Mouse (Mus musculus): Measurements from ENCODE around the gene Baz2b. TPM values are rescaled to one million over a fixed set of nuclear protein-coding genes. Genes with fewer than 3 reads are reported as not detected.

The Baz2b gene
- total and polyA plus RNA-seq, 2 experiments from 2014 or later = 72.3 to 89.3 TPM

DNA sequence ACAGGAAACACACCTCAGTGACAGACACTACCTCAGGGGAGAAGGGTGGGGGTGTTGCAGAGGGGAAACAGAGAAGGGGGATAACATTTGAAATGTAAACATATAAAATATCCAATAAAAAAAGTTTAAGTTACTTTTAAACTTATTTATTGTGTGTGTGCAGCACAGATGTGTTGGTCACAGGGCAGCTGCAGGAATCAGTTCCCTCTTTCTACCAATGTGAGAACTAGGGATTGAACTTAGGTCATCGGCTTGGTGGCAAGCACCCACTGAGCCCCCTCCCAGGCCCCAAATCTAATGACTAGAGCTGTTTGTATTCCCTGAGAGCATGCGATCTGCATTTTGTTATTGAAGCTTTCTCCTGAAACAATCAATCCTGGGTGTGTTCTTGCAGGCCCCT, 57.2 kb downstream of the Baz2b start:
- no peak for TF ChIP-seq CTCF (IDR thresholded peaks at IDR 0.05)
- ATAC-seq (ENCODE audit: low FRiP score) (no peak), DNase-seq (ENCODE audit: low spot score) (no peak)
- Histone ChIP-seq H3K36me3 (ENCODE audit: insufficient read depth, low read length) (no peaks in the 10 kb centered on the region), H3K4me3 (ENCODE audit: low read depth, low read length) (no peak overlapping the region), H3K4me1 (ENCODE audit: insufficient read depth, low read length) (no peaks in the 10 kb centered on the region), H3K4me2 (ENCODE audit: low read depth, low read length, poor library complexity, severe bottlenecking) (no peak overlapping the region), H3K9ac (replicated peaks; ENCODE audit: low read length, poor library complexity, severe bottlenecking) (no peak overlapping the region), H3K27ac (ENCODE audit: low read depth, low read length) (no peak overlapping the region), H3K27me3 (ENCODE audit: insufficient read depth, low read length) (no peaks in the 10 kb centered on the region), H3K9me3 (ENCODE audit: low read length) (no peaks in the 10 kb centered on the region)
- WGBS = 90% methylated on average over 2 of the region's 2 CpGs

DNA sequence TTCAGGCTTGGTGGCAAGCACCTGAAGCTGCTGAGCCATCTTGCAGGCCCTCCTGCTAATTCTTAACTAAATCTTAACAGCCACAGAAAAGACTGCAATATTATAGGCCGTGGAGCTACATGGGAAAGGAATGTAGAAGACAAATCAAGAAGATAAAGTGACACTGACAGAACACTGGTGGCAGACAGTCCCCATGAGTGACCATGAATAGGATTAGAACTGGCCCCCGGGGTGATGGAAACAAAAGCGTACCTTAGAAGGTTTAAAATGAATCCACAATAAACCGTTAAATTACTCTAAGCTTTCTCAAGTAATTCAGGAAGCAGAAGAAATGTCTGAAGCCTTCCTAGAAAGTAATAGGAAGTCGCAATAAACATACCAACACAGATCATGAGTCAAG, 61.0 kb downstream of the Baz2b start:
- 29% methylated on average over 5 of the region's 5 CpGs for WGBS
- H3K4me3 ChIP-seq (ENCODE audit: low read depth, low read length) = no peak overlapping the region
- no peak for TF ChIP-seq CTCF (IDR thresholded peaks at IDR 0.05)

GRCm38 (mm10) chr2:60147428-60147827, 62.2 kb downstream of the Baz2b start:
- no peak overlapping the region for H3K4me3 ChIP-seq (ENCODE audit: low read depth, low read length)
- no peak overlapping the region for H3K9ac ChIP-seq (replicated peaks; ENCODE audit: low read length, poor library complexity, severe bottlenecking)
- DNase-seq (ENCODE audit: low spot score) (no peak), ATAC-seq (ENCODE audit: low FRiP score) (no peak)
- no peaks in the 10 kb centered on the region for H3K4me1 ChIP-seq (ENCODE audit: insufficient read depth, low read length)
- H3K9me3 ChIP-seq (ENCODE audit: low read length) = no peaks in the 10 kb centered on the region
- TF ChIP-seq CTCF (IDR thresholded peaks at IDR 0.05) = peak; percentile 38
- WGBS = 58% methylated on average over 3 of the region's 3 CpGs
- H3K27ac ChIP-seq (ENCODE audit: low read depth, low read length) = no peak overlapping the region
- H3K27me3 ChIP-seq (ENCODE audit: insufficient read depth, low read length) = no peaks in the 10 kb centered on the region
- H3K4me2 ChIP-seq (ENCODE audit: low read depth, low read length, poor library complexity, severe bottlenecking) = no peak overlapping the region
- H3K36me3 ChIP-seq (ENCODE audit: insufficient read depth, low read length) = no peaks in the 10 kb centered on the region

More for the DNA sequence above, 61.0 kb downstream of the Baz2b start:
- DNase-seq (ENCODE audit: low spot score) (no peak), ATAC-seq (ENCODE audit: low FRiP score) (no peak)
- Histone ChIP-seq H3K36me3 (ENCODE audit: insufficient read depth, low read length) (no peaks in the 10 kb centered on the region), H3K9ac (replicated peaks; ENCODE audit: low read length, poor library complexity, severe bottlenecking) (no peak overlapping the region), H3K4me2 (ENCODE audit: low read depth, low read length, poor library complexity, severe bottlenecking) (no peak overlapping the region), H3K27ac (ENCODE audit: low read depth, low read length) (no peak overlapping the region), H3K4me1 (ENCODE audit: insufficient read depth, low read length) (no peaks in the 10 kb centered on the region), H3K9me3 (ENCODE audit: low read length) (no peaks in the 10 kb centered on the region), H3K27me3 (ENCODE audit: insufficient read depth, low read length) (no peaks in the 10 kb centered on the region)

DNA sequence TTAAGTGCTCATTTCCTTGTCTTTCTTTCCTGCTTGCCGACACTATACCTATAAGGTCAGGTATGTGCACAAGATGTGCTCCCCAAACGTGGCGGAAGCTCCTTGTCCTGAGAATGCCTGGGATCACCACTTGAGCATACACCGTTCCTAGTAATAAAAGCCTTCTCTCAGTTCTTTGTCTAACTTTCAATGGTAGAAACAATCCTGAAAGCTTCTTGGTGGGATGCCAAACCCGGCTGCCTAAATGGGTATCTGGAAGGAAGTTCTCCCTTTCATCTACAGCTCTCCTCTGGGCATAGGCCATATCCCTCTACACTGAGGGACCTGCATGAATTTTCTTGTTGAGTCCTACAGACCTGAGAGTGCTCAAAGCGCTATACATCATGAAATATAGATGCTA, 63.9 kb downstream of the Baz2b start:
- Histone ChIP-seq H3K4me1 (ENCODE audit: insufficient read depth, low read length) (no peaks in the 10 kb centered on the region), H3K36me3 (ENCODE audit: insufficient read depth, low read length) (no peaks in the 10 kb centered on the region), H3K9me3 (ENCODE audit: low read length) (no peaks in the 10 kb centered on the region), H3K27me3 (ENCODE audit: insufficient read depth, low read length) (no peaks in the 10 kb centered on the region), H3K4me2 (ENCODE audit: low read depth, low read length, poor library complexity, severe bottlenecking) (no peak overlapping the region), H3K9ac (replicated peaks; ENCODE audit: low read length, poor library complexity, severe bottlenecking) (no peak overlapping the region), H3K4me3 (ENCODE audit: low read depth, low read length) (no peak overlapping the region), H3K27ac (ENCODE audit: low read depth, low read length) (no peak overlapping the region)
- ATAC-seq (ENCODE audit: low FRiP score) (no peak), DNase-seq (ENCODE audit: low spot score) (no peak)
- 45% methylated on average over 6 of the region's 6 CpGs for WGBS
- no peak for TF ChIP-seq CTCF (IDR thresholded peaks at IDR 0.05)

DNA sequence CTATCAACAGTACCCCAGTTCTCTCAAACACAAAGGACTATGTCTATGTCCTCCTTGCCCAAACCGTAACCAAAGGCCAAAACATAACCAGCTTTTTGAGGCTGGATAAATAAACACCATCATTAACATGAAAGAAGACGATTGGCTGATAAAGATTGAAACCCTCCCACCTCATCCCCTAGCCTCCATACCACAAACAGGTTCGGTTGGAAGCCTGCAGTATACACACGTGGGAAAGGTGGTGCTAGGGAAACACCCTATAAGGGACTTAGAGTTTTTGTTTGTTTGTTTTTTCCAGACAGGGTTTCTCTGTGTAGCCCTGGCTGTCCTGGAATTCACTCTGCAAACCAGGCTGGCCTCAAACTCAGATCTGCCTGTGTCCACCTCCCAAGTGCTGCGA, 66.3 kb downstream of the Baz2b start:
- Histone ChIP-seq H3K36me3 (ENCODE audit: insufficient read depth, low read length) (no peaks in the 10 kb centered on the region), H3K4me3 (ENCODE audit: low read depth, low read length) (no peak overlapping the region), H3K4me1 (ENCODE audit: insufficient read depth, low read length) (no peaks in the 10 kb centered on the region), H3K9me3 (ENCODE audit: low read length) (no peaks in the 10 kb centered on the region), H3K9ac (replicated peaks; ENCODE audit: low read length, poor library complexity, severe bottlenecking) (no peak overlapping the region), H3K27me3 (ENCODE audit: insufficient read depth, low read length) (no peaks in the 10 kb centered on the region), H3K27ac (ENCODE audit: low read depth, low read length) (no peak overlapping the region), H3K4me2 (ENCODE audit: low read depth, low read length, poor library complexity, severe bottlenecking) (no peak overlapping the region)
- TF ChIP-seq CTCF (IDR thresholded peaks at IDR 0.05) = no peak
- no peak for ATAC-seq (ENCODE audit: low FRiP score)
- no peak for DNase-seq (ENCODE audit: low spot score)
- 66% methylated on average over 5 of the region's 5 CpGs for WGBS

DNA sequence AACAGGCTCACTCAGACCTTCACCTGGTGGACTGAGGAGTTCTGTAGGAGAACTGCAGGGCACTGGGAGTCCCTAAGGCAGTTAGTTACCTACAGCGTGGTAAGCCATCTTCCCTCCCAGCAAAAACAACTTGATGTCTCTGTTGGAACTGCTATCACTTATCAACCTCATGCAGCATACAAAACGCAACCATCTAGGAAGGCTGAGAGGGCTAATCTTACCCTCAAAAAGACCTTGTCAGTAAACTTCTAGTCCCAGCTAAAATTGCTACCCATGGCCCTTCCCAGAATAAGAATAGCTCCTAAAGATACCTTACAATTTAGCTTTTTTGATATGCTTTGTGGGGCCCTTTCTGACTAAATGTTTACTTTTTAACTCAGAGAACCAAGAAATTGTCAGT, 67.4 kb downstream of the Baz2b start:
- Histone ChIP-seq H3K9ac (replicated peaks; ENCODE audit: low read length, poor library complexity, severe bottlenecking) (no peak overlapping the region), H3K27me3 (ENCODE audit: insufficient read depth, low read length) (no peaks in the 10 kb centered on the region), H3K4me3 (ENCODE audit: low read depth, low read length) (no peak overlapping the region), H3K4me1 (ENCODE audit: insufficient read depth, low read length) (no peaks in the 10 kb centered on the region), H3K36me3 (ENCODE audit: insufficient read depth, low read length) (no peaks in the 10 kb centered on the region), H3K9me3 (ENCODE audit: low read length) (no peaks in the 10 kb centered on the region), H3K4me2 (ENCODE audit: low read depth, low read length, poor library complexity, severe bottlenecking) (no peak overlapping the region), H3K27ac (ENCODE audit: low read depth, low read length) (no peak overlapping the region)
- no peak for TF ChIP-seq CTCF (IDR thresholded peaks at IDR 0.05)
- 88% methylated on average over 2 of the region's 2 CpGs for WGBS
- DNase-seq (ENCODE audit: low spot score) = no peak
- no peak for ATAC-seq (ENCODE audit: low FRiP score)
